Mouse (Mus musculus): ENCODE data around the gene H2afy2. TPM values are rescaled to one million over a fixed set of nuclear protein-coding genes. Genes with fewer than 3 reads are reported as not detected.

The H2afy2 gene
- total and polyA plus RNA-seq, 3 experiments = 0.20 TPM; not detected in 2

- Histone ChIP-seq H3K9me3 (replicated peaks; ENCODE audit: low read length) (no peaks in the 10 kb centered on the region), H3K36me3 (replicated peaks in 1 of 2; ENCODE audit: control insufficient read depth in 1 of 2, insufficient read depth in 1 of 2, low read length in 1 of 2) (no peaks in the 10 kb centered on the region), H3K79me2 (replicated peaks; ENCODE audit: control insufficient read depth, extremely low read depth, insufficient read depth, poor library complexity, severe bottlenecking) (no peaks in the 10 kb centered on the region), H3K27me3 (replicated peaks) (peaks cover 16% of the 10 kb centered on the region), H3K4me1 (ENCODE audit: control insufficient read depth in 1 of 2, insufficient read depth in 2 of 2) (peaks cover 7 to 10% of the 10 kb centered on the region in 2 experiments), H3K4me3 (replicated peaks in 1 of 3; ENCODE audit: low read depth in 2 of 3, low read length in 2 of 3, poor library complexity in 1 of 3) (no peak overlapping the region), H3K9ac (ENCODE audit: insufficient read depth, low read depth) (no peak overlapping the region), H3K27ac (ENCODE audit: insufficient read depth, low read depth) (no peak overlapping the region), H3K4me2 (ENCODE audit: insufficient read depth, low read depth, poor library complexity, severe bottlenecking) (no peak overlapping the region)
- dilution Hi-C loops (cut with MboI; ENCODE audit: extremely low pct_ligation_motif_present, extremely low pct_unique_long_range_greater_than_20kb, low sequenced_read_pairs) = no loop called here
- in situ Hi-C loops (cut with MboI; ENCODE audit: low pct_ligation_motif_present, low pct_unique_long_range_greater_than_20kb, low sequenced_read_pairs) = no loop called here
- no peak for DNase-seq (ENCODE audit: extremely low read depth)
- TF ChIP-seq USF1 (IDR thresholded peaks at IDR 0.05; ENCODE audit: low read depth, low read length) (no peak), UBTF (IDR thresholded peaks at IDR 0.05; ENCODE audit: low read depth, low read length) (no peak), TCF12 (IDR thresholded peaks at IDR 0.05; ENCODE audit: low read depth, low read length) (no peak), CHD2 (IDR thresholded peaks at IDR 0.05; ENCODE audit: low read length) (no peak)
Observed at GRCm38 (mm10) chr10:61713601-61714000, 70.3 kb downstream of the H2afy2 start.

- no peak overlapping the region for H3K4me2 ChIP-seq (ENCODE audit: insufficient read depth, low read depth, poor library complexity, severe bottlenecking)
- peak; percentile 42 for DNase-seq (ENCODE audit: extremely low read depth)
- no peak overlapping the region for H3K9ac ChIP-seq (ENCODE audit: insufficient read depth, low read depth)
- peaks cover 5% of the 10 kb centered on the region for H3K27me3 ChIP-seq (replicated peaks)
- no peak overlapping the region for H3K4me3 ChIP-seq (replicated peaks in 1 of 3; ENCODE audit: low read depth in 2 of 3, low read length in 2 of 3, poor library complexity in 1 of 3)
- in situ Hi-C loops (cut with MboI; ENCODE audit: low pct_ligation_motif_present, low pct_unique_long_range_greater_than_20kb, low sequenced_read_pairs) = no loop called here
- no peak overlapping the region for H3K27ac ChIP-seq (ENCODE audit: insufficient read depth, low read depth)
- H3K4me1 ChIP-seq (ENCODE audit: control insufficient read depth in 1 of 2, insufficient read depth in 2 of 2) = peaks cover 0 to 18% of the 10 kb centered on the region in 2 experiments; a peak in 2 of 4 replicates
- no peaks in the 10 kb centered on the region for H3K9me3 ChIP-seq (replicated peaks; ENCODE audit: low read length)
- dilution Hi-C loops (cut with MboI; ENCODE audit: extremely low pct_ligation_motif_present, extremely low pct_unique_long_range_greater_than_20kb, low sequenced_read_pairs) = no loop called here
- peaks cover 17 to 32% of the 10 kb centered on the region in 2 experiments for H3K36me3 ChIP-seq (replicated peaks in 1 of 2; ENCODE audit: control insufficient read depth in 1 of 2, insufficient read depth in 1 of 2, low read length in 1 of 2)
- TF ChIP-seq SMC3 (IDR thresholded peaks at IDR 0.05; ENCODE audit: low read depth, low read length) (no peak), ZMIZ1 (IDR thresholded peaks at IDR 0.05; ENCODE audit: low read depth, low read length) (no peak), CHD1 (IDR thresholded peaks at IDR 0.05; ENCODE audit: low read depth, low read length) (no peak), TBP (conservative IDR thresholded peaks at IDR 0.05; ENCODE audit: low read depth, low read length) (no peak), BHLHE40 (IDR thresholded peaks at IDR 0.05; ENCODE audit: low read depth, low read length) (no peak), PAX5 (IDR thresholded peaks at IDR 0.05; ENCODE audit: low read length) (no peak), MAX (IDR thresholded peaks at IDR 0.05; ENCODE audit: low read length) (no peak), CHD2 (IDR thresholded peaks at IDR 0.05; ENCODE audit: low read length) (no peak), RAD21 (IDR thresholded peaks at IDR 0.05; ENCODE audit: low read depth, low read length) (no peak), SIN3A (IDR thresholded peaks at IDR 0.05; ENCODE audit: low read length) (no peak), USF1 (IDR thresholded peaks at IDR 0.05; ENCODE audit: low read depth, low read length) (no peak), E2F4 (IDR thresholded peaks at IDR 0.05; ENCODE audit: insufficient replicate concordance, low read depth, low read length) (no peak), IRF4 (IDR thresholded peaks at IDR 0.05; ENCODE audit: low read depth, low read length) (no peak), JUND (conservative IDR thresholded peaks at IDR 0.05; ENCODE audit: low read depth, low read length) (no peak)
- no peaks in the 10 kb centered on the region for H3K79me2 ChIP-seq (replicated peaks; ENCODE audit: control insufficient read depth, extremely low read depth, insufficient read depth, poor library complexity, severe bottlenecking)
Observed at GRCm38 (mm10) chr10:61706412-61707375, 77.3 kb downstream of the H2afy2 start.

All from CH12.LX (cell line).